Mouse (Mus musculus) neural tube, embryonic 14.5 days (tissue): ENCODE results near the gene Dhx40. TPM values are rescaled to one million over a fixed set of nuclear protein-coding genes. Genes with fewer than 3 reads are reported as not detected.

ENCODE experiments used
- ATAC-seq: fragments of 200-750 bp; cut with Nextera tagmentation; 2 replicates; pipeline ENCODE4 v1.8.0; 2017; ENCODE audit warnings: low read depth, mild to moderate bottlenecking, moderate TSS enrichment, moderate library complexity
- H3K27ac ChIP-seq: fragments of 300-500 bp; sonication (generic); 2 replicates; pipeline ENCODE4 v1.5.1; 2014; ENCODE audit warnings: low read depth, mild to moderate bottlenecking, control low read depth, low read length, moderate library complexity, mixed read lengths
- H3K27me3 ChIP-seq: fragments of 300-500 bp; sonication (generic); 2 replicates; pipeline ENCODE4 v1.6.1; 2014; ENCODE audit warnings: low read length; ENCODE audit not compliant: control insufficient read depth, insufficient read depth
- H3K36me3 ChIP-seq: fragments of 300-500 bp; sonication (generic); 2 replicates; pipeline ENCODE4 v1.6.1; 2014; ENCODE audit warnings: low read length, mixed read lengths; ENCODE audit not compliant: control insufficient read depth, insufficient read depth
- H3K4me1 ChIP-seq: fragments of 300-500 bp; sonication (generic); 2 replicates; pipeline ENCODE4 v1.6.1; 2014; ENCODE audit warnings: low read length; ENCODE audit not compliant: control insufficient read depth, insufficient read depth
- H3K4me2 ChIP-seq: fragments of 300-500 bp; sonication (generic); 2 replicates; pipeline ENCODE4 v1.6.1; 2014; ENCODE audit warnings: mild to moderate bottlenecking, low read depth, low read length, control low read depth
- H3K4me3 ChIP-seq: fragments of 300-500 bp; sonication (generic); 2 replicates; pipeline ENCODE4 v1.5.1; 2014; ENCODE audit warnings: low read depth, low read length, control low read depth, mixed read lengths
- H3K9ac ChIP-seq: fragments of 300-500 bp; sonication (generic); replicated peaks from 2 replicates; pipeline ENCODE4 v1.6.1; 2014; ENCODE audit warnings: low read depth, mild to moderate bottlenecking, control low read depth, low read length, mixed read lengths
- H3K9me3 ChIP-seq: fragments of 300-500 bp; sonication (generic); 2 replicates; pipeline ENCODE4 v1.6.1; 2016; ENCODE audit warnings: low read length; ENCODE audit not compliant: control insufficient read depth
- WGBS: fragments of 180-500 bp; shearing (Covaris S2); extraction: QIAGEN DNeasy Blood & Tissue Kit; methylation state at CpG from one replicate; pipeline ENCODE4 v1.1.7; 2014; 5-methylcytosine and 5-hydroxymethylcytosine counted together
- polyA plus RNA-seq: library from polyadenylated mRNA; unstranded; fragments of >200 nt; fragmentation: Nextera tagmentation; extraction: Ambion mirVana; gene quantifications from 2 replicates; pipeline ENCODE4 v1.2.1, GENCODE M21; 2014

Dhx40 gene
- polyA plus RNA-seq, 1 experiment from 2014 or later = 19.3 TPM

- no peaks in the 10 kb centered on the region for H3K9me3 ChIP-seq
- H3K4me1 ChIP-seq = no peaks in the 10 kb centered on the region
- H3K4me3 ChIP-seq = no peak overlapping the region
- ATAC-seq = no peak
- peaks cover 17% of the 10 kb centered on the region for H3K36me3 ChIP-seq
- no peak overlapping the region for H3K9ac ChIP-seq
- WGBS = 94% methylated on average over 4 of the region's 4 CpGs
- H3K27ac ChIP-seq = no peak overlapping the region
- no peaks in the 10 kb centered on the region for H3K27me3 ChIP-seq
- H3K4me2 ChIP-seq = no peak overlapping the region
Measured at GRCm38 (mm10) chr11:86734993-86735392, 72.6 kb downstream of the Dhx40 start.

GRCm38 (mm10) chr11:86734241-86734939 is 73.2 kb downstream of the Dhx40 start:
- H3K9ac ChIP-seq = no peak overlapping the region

GRCm38 (mm10) chr11:86731443-86731842 is 76.1 kb downstream of the Dhx40 start:
- ATAC-seq = no peak
- Histone ChIP-seq H3K36me3 (peaks cover 28% of the 10 kb centered on the region), H3K9me3 (no peaks in the 10 kb centered on the region), H3K4me1 (no peaks in the 10 kb centered on the region), H3K9ac (no peak overlapping the region), H3K4me2 (no peak overlapping the region), H3K27me3 (no peaks in the 10 kb centered on the region), H3K27ac (no peak overlapping the region), H3K4me3 (no peak overlapping the region)
- WGBS = 97% methylated on average over 2 of the region's 2 CpGs

More at GRCm38 (mm10) chr11:86734241-86734939, 73.2 kb downstream of the Dhx40 start:
- H3K4me1 ChIP-seq = no peaks in the 10 kb centered on the region
- H3K36me3 ChIP-seq = peaks cover 20% of the 10 kb centered on the region
- 77% methylated on average over 10 of the region's 10 CpGs for WGBS
- no peak overlapping the region for H3K27ac ChIP-seq
- H3K4me2 ChIP-seq = no peak overlapping the region
- H3K9me3 ChIP-seq = no peaks in the 10 kb centered on the region
- no peaks in the 10 kb centered on the region for H3K27me3 ChIP-seq
- H3K4me3 ChIP-seq = no peak overlapping the region
- no peak for ATAC-seq

GRCm38 (mm10) chr11:86725607-86726006 is 81.9 kb downstream of the Dhx40 start:
- Histone ChIP-seq H3K4me1 (no peaks in the 10 kb centered on the region), H3K4me2 (no peak overlapping the region), H3K36me3 (peaks cover 44% of the 10 kb centered on the region), H3K27ac (no peak overlapping the region), H3K4me3 (no peak overlapping the region), H3K9me3 (no peaks in the 10 kb centered on the region), H3K9ac (no peak overlapping the region), H3K27me3 (no peaks in the 10 kb centered on the region)
- no peak for ATAC-seq

DNA sequence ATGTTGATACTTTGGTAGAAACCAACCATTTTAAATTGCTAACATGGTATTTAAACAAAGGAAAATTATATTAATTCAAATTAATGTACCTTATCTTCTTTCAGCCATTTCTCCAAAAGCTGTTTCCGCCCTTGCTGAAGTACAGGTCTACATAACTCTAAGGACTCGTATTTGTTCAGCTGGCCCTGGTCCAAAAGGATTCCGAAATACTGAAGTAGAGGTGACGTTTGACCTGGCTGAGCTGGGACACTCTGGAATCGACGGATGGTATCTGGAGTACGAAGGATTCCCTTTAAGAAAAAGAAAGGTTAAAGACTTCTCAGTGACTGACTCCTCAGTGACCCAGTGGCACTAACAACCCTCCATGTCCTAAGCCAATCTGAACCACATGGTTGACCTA is 82.6 kb downstream of the Dhx40 start:
- Histone ChIP-seq H3K4me1 (no peaks in the 10 kb centered on the region), H3K9me3 (no peaks in the 10 kb centered on the region), H3K27me3 (no peaks in the 10 kb centered on the region), H3K9ac (no peak overlapping the region), H3K4me2 (no peak overlapping the region), H3K4me3 (no peak overlapping the region), H3K27ac (no peak overlapping the region), H3K36me3 (peaks cover 48% of the 10 kb centered on the region)
- no peak for ATAC-seq
- WGBS = 96% methylated on average over 7 of the region's 7 CpGs

GRCm38 (mm10) chr11:86724004-86724403 is 83.5 kb downstream of the Dhx40 start:
- peaks cover 50% of the 10 kb centered on the region for H3K36me3 ChIP-seq
- H3K9me3 ChIP-seq = no peaks in the 10 kb centered on the region
- H3K4me1 ChIP-seq = no peaks in the 10 kb centered on the region
- H3K4me2 ChIP-seq = no peak overlapping the region
- H3K9ac ChIP-seq = no peak overlapping the region
- no peak for ATAC-seq
- 96% methylated on average over 3 of the region's 3 CpGs for WGBS
- H3K27me3 ChIP-seq = no peaks in the 10 kb centered on the region
- H3K27ac ChIP-seq = no peak overlapping the region
- H3K4me3 ChIP-seq = no peak overlapping the region

DNA sequence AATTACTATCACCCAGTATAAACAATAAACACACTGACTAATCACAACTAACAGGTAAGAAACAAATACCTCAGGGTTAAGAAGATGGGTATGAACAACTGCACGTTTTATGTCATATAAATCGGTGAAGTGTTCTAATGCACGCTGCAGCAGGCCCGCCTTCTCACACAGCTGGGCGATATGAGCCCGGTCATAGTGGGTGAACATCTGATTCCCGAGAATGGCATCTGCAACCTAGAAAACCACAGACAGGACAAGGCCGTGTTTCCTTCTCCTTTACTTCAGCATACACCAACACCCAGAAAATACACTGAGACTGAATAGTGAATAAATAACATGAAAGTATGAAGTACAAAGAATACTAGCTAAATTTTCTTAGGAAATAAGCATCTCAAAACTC is 88.2 kb downstream of the Dhx40 start:
- Histone ChIP-seq H3K36me3 (peaks cover 61% of the 10 kb centered on the region), H3K9ac (no peak overlapping the region), H3K27ac (no peak overlapping the region), H3K9me3 (no peaks in the 10 kb centered on the region), H3K4me2 (no peak overlapping the region), H3K4me1 (no peaks in the 10 kb centered on the region), H3K27me3 (no peaks in the 10 kb centered on the region), H3K4me3 (no peak overlapping the region)
- ATAC-seq = no peak
- 94% methylated on average over 8 of the region's 8 CpGs for WGBS

Other genes with a start within 250 kb of the Dhx40 start
- gene Vmp1, start 123.9 kb downstream of the Dhx40 start, polyA plus RNA-seq = 136 and 151 TPM in 2 replicates
- 31.9 and 33.9 TPM in 2 replicates for gene Ptrh2, start 123.8 kb downstream of the Dhx40 start, polyA plus RNA-seq
- 208 and 258 TPM in 2 replicates for gene Cltc, start 50.2 kb downstream of the Dhx40 start, polyA plus RNA-seq
- 2.9 and 3.1 TPM in 2 replicates for gene Ypel2, start 186.0 kb upstream of the Dhx40 start, polyA plus RNA-seq